Mouse (Mus musculus): ENCODE measurements around the gene Zfp704. TPM values are rescaled to one million over a fixed set of nuclear protein-coding genes. Genes with fewer than 3 reads are reported as not detected.

Gene Zfp704
- total and polyA plus RNA-seq, 3 experiments = not detected

- Histone ChIP-seq H3K36me3 (replicated peaks in 1 of 2; ENCODE audit: control insufficient read depth in 1 of 2, insufficient read depth in 1 of 2, low read length in 1 of 2) (no peaks in the 10 kb centered on the region), H3K4me1 (ENCODE audit: control insufficient read depth in 1 of 2, insufficient read depth in 2 of 2) (peaks cover 6 to 27% of the 10 kb centered on the region in 2 experiments), H3K79me2 (replicated peaks; ENCODE audit: control insufficient read depth, extremely low read depth, insufficient read depth, poor library complexity, severe bottlenecking) (no peaks in the 10 kb centered on the region), H3K4me2 (ENCODE audit: insufficient read depth, low read depth, poor library complexity, severe bottlenecking) (no peak overlapping the region), H3K9me3 (replicated peaks; ENCODE audit: low read length) (no peaks in the 10 kb centered on the region), H3K4me3 (replicated peaks in 1 of 3; ENCODE audit: low read depth in 2 of 3, low read length in 2 of 3, poor library complexity in 1 of 3) (no peak overlapping the region), H3K9ac (ENCODE audit: insufficient read depth, low read depth) (no peak overlapping the region), H3K27me3 (replicated peaks) (no peaks in the 10 kb centered on the region), H3K27ac (ENCODE audit: insufficient read depth, low read depth) (no peak overlapping the region)
- TF ChIP-seq MXI1 (IDR thresholded peaks at IDR 0.05; ENCODE audit: low read depth, low read length) (no peak), UBTF (IDR thresholded peaks at IDR 0.05; ENCODE audit: low read depth, low read length) (no peak), BHLHE40 (IDR thresholded peaks at IDR 0.05; ENCODE audit: low read depth, low read length) (no peak), ZKSCAN1 (IDR thresholded peaks at IDR 0.05; ENCODE audit: borderline replicate concordance, low read depth, low read length) (no peak), IRF4 (IDR thresholded peaks at IDR 0.05; ENCODE audit: low read depth, low read length) (no peak), POLR2AphosphoS2 (IDR thresholded peaks at IDR 0.05; ENCODE audit: low read depth, low read length) (no peak), HCFC1 (IDR thresholded peaks at IDR 0.05; ENCODE audit: low read depth, low read length) (no peak), SIN3A (IDR thresholded peaks at IDR 0.05; ENCODE audit: low read length) (no peak), RAD21 (IDR thresholded peaks at IDR 0.05; ENCODE audit: low read depth, low read length) (no peak), MAX (IDR thresholded peaks at IDR 0.05; ENCODE audit: low read length) (no peak), GABPA (IDR thresholded peaks at IDR 0.05; ENCODE audit: insufficient replicate concordance, low read depth, low read length) (no peak), NELFE (IDR thresholded peaks at IDR 0.05; ENCODE audit: low read depth, low read length) (no peak), CTCF (conservative IDR thresholded peaks at IDR 0.05 in 1 of 2, IDR thresholded peaks at IDR 0.05 in 1 of 2; ENCODE audit: low read depth in 2 of 2, low read length in 2 of 2) (no peak), KAT2A (IDR thresholded peaks at IDR 0.05; ENCODE audit: insufficient replicate concordance, low read length) (no peak), ELF1 (IDR thresholded peaks at IDR 0.05; ENCODE audit: low read depth, low read length) (no peak), JUN (IDR thresholded peaks at IDR 0.05; ENCODE audit: insufficient read depth, low read depth, low read length) (no peak), MYC (IDR thresholded peaks at IDR 0.05; ENCODE audit: low read depth, low read length) (no peak)
- in situ Hi-C loops (cut with MboI; ENCODE audit: low pct_ligation_motif_present, low pct_unique_long_range_greater_than_20kb, low sequenced_read_pairs) = no loop called here
- no peak for DNase-seq (ENCODE audit: extremely low read depth)
- dilution Hi-C loops (cut with MboI; ENCODE audit: extremely low pct_ligation_motif_present, extremely low pct_unique_long_range_greater_than_20kb, low sequenced_read_pairs) = no loop called here
Measured at GRCm38 (mm10) chr3:9594457-9594856, 15.4 kb downstream of the Zfp704 start.

GRCm38 (mm10) chr3:9593832-9594231, 16.1 kb downstream of the Zfp704 start:
- dilution Hi-C loops (cut with MboI; ENCODE audit: extremely low pct_ligation_motif_present, extremely low pct_unique_long_range_greater_than_20kb, low sequenced_read_pairs) (no loop called here), in situ Hi-C loops (cut with MboI; ENCODE audit: low pct_ligation_motif_present, low pct_unique_long_range_greater_than_20kb, low sequenced_read_pairs) (no loop called here)
- Histone ChIP-seq H3K27ac (ENCODE audit: insufficient read depth, low read depth) (no peak overlapping the region), H3K9me3 (replicated peaks; ENCODE audit: low read length) (no peaks in the 10 kb centered on the region), H3K27me3 (replicated peaks) (no peaks in the 10 kb centered on the region), H3K79me2 (replicated peaks; ENCODE audit: control insufficient read depth, extremely low read depth, insufficient read depth, poor library complexity, severe bottlenecking) (no peaks in the 10 kb centered on the region), H3K9ac (ENCODE audit: insufficient read depth, low read depth) (no peak overlapping the region), H3K4me1 (ENCODE audit: control insufficient read depth in 1 of 2, insufficient read depth in 2 of 2) (peaks cover 6 to 25% of the 10 kb centered on the region in 2 experiments), H3K4me2 (ENCODE audit: insufficient read depth, low read depth, poor library complexity, severe bottlenecking) (no peak overlapping the region), H3K4me3 (replicated peaks in 1 of 3; ENCODE audit: low read depth in 2 of 3, low read length in 2 of 3, poor library complexity in 1 of 3) (no peak overlapping the region), H3K36me3 (replicated peaks in 1 of 2; ENCODE audit: control insufficient read depth in 1 of 2, insufficient read depth in 1 of 2, low read length in 1 of 2) (no peaks in the 10 kb centered on the region)
- peak; percentile 51 for DNase-seq (ENCODE audit: extremely low read depth)
- TF ChIP-seq KAT2A (IDR thresholded peaks at IDR 0.05; ENCODE audit: insufficient replicate concordance, low read length) (no peak), SIN3A (IDR thresholded peaks at IDR 0.05; ENCODE audit: low read length) (no peak), UBTF (IDR thresholded peaks at IDR 0.05; ENCODE audit: low read depth, low read length) (no peak), RAD21 (IDR thresholded peaks at IDR 0.05; ENCODE audit: low read depth, low read length) (peak; percentile 48), SMC3 (IDR thresholded peaks at IDR 0.05; ENCODE audit: low read depth, low read length) (peak; percentile 45), ZC3H11A (IDR thresholded peaks at IDR 0.05; ENCODE audit: low read depth, low read length) (no peak), ZNF384 (IDR thresholded peaks at IDR 0.05; ENCODE audit: low read depth, low read length) (peak; percentile 93), HCFC1 (IDR thresholded peaks at IDR 0.05; ENCODE audit: low read depth, low read length) (no peak), CTCF (conservative IDR thresholded peaks at IDR 0.05 in 1 of 2, IDR thresholded peaks at IDR 0.05 in 1 of 2; ENCODE audit: low read depth in 2 of 2, low read length in 2 of 2) (peak; percentile 42 to 62; a peak in 3 of 4 replicates), IRF4 (IDR thresholded peaks at IDR 0.05; ENCODE audit: low read depth, low read length) (no peak), GABPA (IDR thresholded peaks at IDR 0.05; ENCODE audit: insufficient replicate concordance, low read depth, low read length) (no peak), POLR2A (IDR thresholded peaks at IDR 0.05; ENCODE audit: low read depth, low read length) (no peak), BHLHE40 (IDR thresholded peaks at IDR 0.05; ENCODE audit: low read depth, low read length) (no peak)

All from CH12.LX (cell line).